Mouse (Mus musculus) c-Kit-negative CD71-positive TER-119-positive erythroid progenitor cells, embryonic 14.5 days (primary cell): ENCODE results near the gene Pitpnc1.
"Not testable (repeated sequence)": the region's sequence is repeated elsewhere in the genome, so short reads cannot be mapped to it uniquely, and the experiment has no call there.

Experiments used
- DNase-seq: peaks from one replicate; pipeline ENCODE4 v3.0.0-alpha.2; 2013; ENCODE audit warnings: low read depth, low spot score

Pitpnc1 gene

GRCm38 (mm10) chr11:107470521-107471041 is at the start of gene Pitpnc1:
TSS of gene Pitpnc1 (minus strand) at chr11:107470699.
- peak; percentile 72 for DNase-seq

GRCm38 (mm10) chr11:107518645-107519429 is 48.3 kb upstream of the Pitpnc1 start:
- DNase-seq = no peak

GRCm38 (mm10) chr11:107516387-107516786 is 45.9 kb upstream of the Pitpnc1 start:
- no peak for DNase-seq

GRCm38 (mm10) chr11:107513047-107513446 is 42.5 kb upstream of the Pitpnc1 start:
- DNase-seq = no peak

GRCm38 (mm10) chr11:107511954-107512353 is 41.5 kb upstream of the Pitpnc1 start:
- peak; percentile 25 for DNase-seq

- DNase-seq = no peak
Measured at GRCm38 (mm10) chr11:107510362-107511269, 40.1 kb upstream of the Pitpnc1 start.

- DNase-seq = no peak
Measured at GRCm38 (mm10) chr11:107509631-107510338, 39.3 kb upstream of the Pitpnc1 start.

GRCm38 (mm10) chr11:107506260-107506659 is 35.8 kb upstream of the Pitpnc1 start:
- no peak for DNase-seq

GRCm38 (mm10) chr11:107504364-107504763 is 33.9 kb upstream of the Pitpnc1 start:
- not testable (repeated sequence) for DNase-seq

- DNase-seq = no peak
Measured at GRCm38 (mm10) chr11:107502801-107503200, 32.3 kb upstream of the Pitpnc1 start.

- DNase-seq = no peak
Measured at GRCm38 (mm10) chr11:107484341-107484740, 13.8 kb upstream of the Pitpnc1 start.

- DNase-seq = peak; percentile 36
Measured at GRCm38 (mm10) chr11:107479862-107480203, 9.3 kb upstream of the Pitpnc1 start.

- DNase-seq = peak; percentile 95
Measured at GRCm38 (mm10) chr11:107479053-107479861, 8.8 kb upstream of the Pitpnc1 start, which contains the start of gene Psmd12. TSS of gene Psmd12 (plus strand) at chr11:107479484.

- peak; percentile 85 for DNase-seq
Measured at GRCm38 (mm10) chr11:107473137-107473820, 2.8 kb upstream of the Pitpnc1 start.

- DNase-seq = no peak
Measured at GRCm38 (mm10) chr11:107472304-107472703, 1.8 kb upstream of the Pitpnc1 start.

- no peak for DNase-seq
Measured at GRCm38 (mm10) chr11:107471071-107471720, 697 bp upstream of the Pitpnc1 start.

- DNase-seq = no peak
Measured at GRCm38 (mm10) chr11:107469523-107470371, 752 bp downstream of the Pitpnc1 start.

- DNase-seq = peak; percentile 60
Measured at GRCm38 (mm10) chr11:107469031-107469522, 1.4 kb downstream of the Pitpnc1 start.
